Mouse (Mus musculus): ENCODE data around the gene Hoxc5. TPM values are rescaled to one million over a fixed set of nuclear protein-coding genes. Genes with fewer than 3 reads are reported as not detected.

The Hoxc5 gene
- polyA plus RNA-seq, 1 experiment from 2014 or later = not detected

DNA sequence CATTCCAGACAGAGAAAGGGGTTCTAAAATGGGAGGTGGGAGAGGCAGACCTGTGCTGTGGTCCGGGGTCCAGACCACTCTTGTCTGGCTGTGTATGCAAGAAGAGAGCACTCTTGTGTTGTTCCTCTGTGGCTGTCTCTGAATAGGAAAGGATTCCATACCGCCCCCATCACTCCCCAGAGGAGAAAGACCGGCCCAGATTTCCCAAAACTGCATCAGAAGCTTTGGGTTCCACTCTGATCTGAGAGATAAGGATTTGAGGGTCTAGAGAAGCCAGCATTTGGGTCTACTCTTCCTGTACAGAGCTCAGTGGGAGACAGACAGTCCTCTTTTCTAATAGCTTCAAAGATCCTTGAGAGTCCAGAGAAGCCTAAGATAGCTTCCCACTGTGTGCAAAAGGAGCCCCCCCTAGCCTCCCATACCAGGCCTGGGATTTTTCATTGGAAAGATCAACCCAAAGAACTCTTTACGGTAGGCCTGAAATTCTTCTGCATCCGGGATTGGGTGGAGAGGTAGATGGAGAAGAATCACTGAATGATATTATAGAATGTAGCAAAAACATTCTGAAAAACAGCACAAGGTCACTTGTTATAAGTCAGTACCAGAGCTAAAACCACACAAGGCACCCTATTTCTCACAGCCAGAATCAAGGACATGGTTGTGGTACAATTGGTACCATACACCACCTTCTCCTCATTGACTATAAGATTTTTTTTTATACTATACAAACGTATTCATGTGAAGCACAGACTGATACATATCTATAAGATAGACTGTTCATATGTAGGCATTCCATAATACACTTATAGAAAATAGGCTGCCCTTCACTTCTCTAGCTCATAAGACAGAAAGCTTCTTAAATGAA lies 44.4 kb upstream of the Hoxc5 start:
- H3K9me3 ChIP-seq (ENCODE audit: control insufficient read depth, low read length) = no peaks in the 10 kb centered on the region
- H3K4me2 ChIP-seq (ENCODE audit: low read depth, low read length, severe bottlenecking) = no peak overlapping the region
- peaks cover 94% of the 10 kb centered on the region for H3K27me3 ChIP-seq (ENCODE audit: control insufficient read depth, insufficient read depth, low read length)
- no peak overlapping the region for H3K9ac ChIP-seq (ENCODE audit: low read length)
- ATAC-seq (replicated peaks; ENCODE audit: low FRiP score) (no peak), DNase-seq (ENCODE audit: low spot score) (no peak)
- H3K4me1 ChIP-seq (replicated peaks; ENCODE audit: control insufficient read depth, insufficient read depth, low read length) = no peaks in the 10 kb centered on the region
- H3K27ac ChIP-seq (ENCODE audit: low read depth, low read length) = no peak overlapping the region
- no peaks in the 10 kb centered on the region for H3K36me3 ChIP-seq (ENCODE audit: control insufficient read depth, insufficient read depth, low read length)
- H3K4me3 ChIP-seq (ENCODE audit: low read depth, low read length) = no peak overlapping the region
- WGBS = 7% methylated on average over 6 of the region's 6 CpGs

DNA sequence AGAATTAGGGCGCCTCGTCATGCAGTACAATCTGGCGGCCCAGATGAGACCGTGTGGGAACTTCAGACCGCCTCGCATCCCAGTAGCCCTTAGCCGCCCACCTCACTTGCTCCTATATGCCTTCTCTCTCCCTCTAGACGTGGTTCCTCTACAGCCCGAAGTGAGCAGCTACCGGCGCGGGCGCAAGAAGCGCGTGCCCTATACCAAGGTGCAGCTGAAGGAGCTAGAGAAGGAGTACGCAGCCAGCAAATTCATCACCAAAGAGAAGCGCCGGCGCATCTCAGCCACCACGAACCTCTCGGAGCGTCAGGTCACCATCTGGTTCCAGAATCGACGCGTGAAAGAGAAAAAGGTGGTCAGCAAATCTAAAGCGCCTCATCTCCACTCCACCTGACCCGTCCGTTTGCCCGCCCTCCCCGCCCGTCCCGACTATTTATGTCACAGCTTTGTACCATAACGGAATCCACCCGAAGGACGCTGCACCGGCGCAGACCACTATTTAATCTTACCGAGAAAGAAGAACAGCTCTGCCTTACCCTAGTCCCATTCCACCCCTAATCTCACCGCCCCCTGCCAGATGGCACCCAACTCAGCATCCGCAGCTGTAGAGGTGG lies 40.1 kb upstream of the Hoxc5 start:
- ATAC-seq (replicated peaks; ENCODE audit: low FRiP score) (no peak), DNase-seq (ENCODE audit: low spot score) (no peak)
- no peak overlapping the region for H3K9ac ChIP-seq (ENCODE audit: low read length)
- peaks cover 95% of the 10 kb centered on the region for H3K27me3 ChIP-seq (ENCODE audit: control insufficient read depth, insufficient read depth, low read length)
- no peak overlapping the region for H3K4me2 ChIP-seq (ENCODE audit: low read depth, low read length, severe bottlenecking)
- H3K27ac ChIP-seq (ENCODE audit: low read depth, low read length) = no peak overlapping the region
- H3K9me3 ChIP-seq (ENCODE audit: control insufficient read depth, low read length) = no peaks in the 10 kb centered on the region
- under 1% methylated on average over 40 of the region's 40 CpGs for WGBS
- H3K4me3 ChIP-seq (ENCODE audit: low read depth, low read length) = no peak overlapping the region
- no peaks in the 10 kb centered on the region for H3K36me3 ChIP-seq (ENCODE audit: control insufficient read depth, insufficient read depth, low read length)
- no peaks in the 10 kb centered on the region for H3K4me1 ChIP-seq (replicated peaks; ENCODE audit: control insufficient read depth, insufficient read depth, low read length)

DNA sequence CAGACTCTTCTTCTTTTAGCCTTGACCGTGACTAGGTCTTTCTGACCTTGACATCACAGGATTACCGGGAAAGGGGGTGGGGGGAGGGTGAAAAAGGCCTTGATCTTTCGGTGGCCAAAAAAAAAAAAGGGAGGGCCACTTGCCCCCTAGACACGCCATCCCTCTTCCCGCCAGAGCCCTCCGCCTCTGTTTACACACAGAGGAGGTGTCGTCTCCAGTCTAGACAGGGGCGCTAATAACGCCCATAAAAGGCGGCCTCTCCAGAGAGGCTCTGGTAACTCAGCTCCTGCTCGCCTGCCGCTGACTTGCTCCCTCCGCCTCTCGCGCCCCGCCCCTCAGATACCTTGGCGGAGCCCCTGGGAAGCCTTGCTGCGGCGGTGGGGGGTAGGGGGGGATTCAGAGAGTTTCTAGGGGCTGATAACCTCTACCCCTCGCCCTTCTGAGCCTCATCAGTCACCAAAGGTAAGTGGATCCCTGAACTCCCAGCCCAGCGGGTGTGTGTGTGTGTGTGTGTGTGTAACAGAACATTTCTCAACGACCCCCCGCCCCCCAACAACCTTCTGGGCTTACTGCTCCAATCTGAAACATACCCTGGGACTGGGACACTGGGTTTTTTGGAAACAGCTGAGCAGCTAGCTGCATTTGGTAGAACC lies 35.4 kb upstream of the Hoxc5 start:
- 3% methylated on average over 23 of the region's 23 CpGs for WGBS
- DNase-seq (ENCODE audit: low spot score) (peak; percentile 50), ATAC-seq (replicated peaks; ENCODE audit: low FRiP score) (no peak)
- H3K9me3 ChIP-seq (ENCODE audit: control insufficient read depth, low read length) = no peaks in the 10 kb centered on the region
- H3K27ac ChIP-seq (ENCODE audit: low read depth, low read length) = no peak overlapping the region
- H3K4me3 ChIP-seq (ENCODE audit: low read depth, low read length) = no peak overlapping the region
- H3K27me3 ChIP-seq (ENCODE audit: control insufficient read depth, insufficient read depth, low read length) = peaks cover 99% of the 10 kb centered on the region
- no peak overlapping the region for H3K9ac ChIP-seq (ENCODE audit: low read length)
- H3K36me3 ChIP-seq (ENCODE audit: control insufficient read depth, insufficient read depth, low read length) = no peaks in the 10 kb centered on the region
- no peak overlapping the region for H3K4me2 ChIP-seq (ENCODE audit: low read depth, low read length, severe bottlenecking)
- H3K4me1 ChIP-seq (replicated peaks; ENCODE audit: control insufficient read depth, insufficient read depth, low read length) = no peaks in the 10 kb centered on the region

DNA sequence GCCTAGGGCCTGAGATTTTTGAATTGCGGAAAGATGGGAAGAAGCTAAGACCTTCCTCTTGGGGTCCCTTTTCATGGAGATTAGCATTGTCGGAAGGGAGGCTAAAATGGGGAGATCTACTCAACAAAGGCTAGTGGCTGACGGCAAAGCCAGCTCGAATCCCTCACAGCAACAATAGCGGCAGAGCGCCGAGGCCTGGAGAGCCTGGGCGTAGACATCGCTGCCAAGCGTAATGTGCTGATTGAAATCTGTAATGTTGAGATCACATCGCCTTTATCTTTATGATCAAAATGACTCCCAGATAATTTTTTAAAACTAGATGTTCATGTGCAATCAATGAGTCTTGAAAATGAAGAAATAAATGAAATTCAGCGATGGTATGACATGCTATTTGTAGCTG lies 32.8 kb upstream of the Hoxc5 start:
- Histone ChIP-seq H3K27ac (ENCODE audit: low read depth, low read length) (no peak overlapping the region), H3K27me3 (ENCODE audit: control insufficient read depth, insufficient read depth, low read length) (peaks cover 99% of the 10 kb centered on the region), H3K4me1 (replicated peaks; ENCODE audit: control insufficient read depth, insufficient read depth, low read length) (no peaks in the 10 kb centered on the region), H3K4me2 (ENCODE audit: low read depth, low read length, severe bottlenecking) (no peak overlapping the region), H3K9ac (ENCODE audit: low read length) (no peak overlapping the region), H3K4me3 (ENCODE audit: low read depth, low read length) (no peak overlapping the region), H3K36me3 (ENCODE audit: control insufficient read depth, insufficient read depth, low read length) (no peaks in the 10 kb centered on the region), H3K9me3 (ENCODE audit: control insufficient read depth, low read length) (no peaks in the 10 kb centered on the region)
- WGBS = 2% methylated on average over 12 of the region's 12 CpGs
- DNase-seq (ENCODE audit: low spot score) (peak; percentile 56), ATAC-seq (replicated peaks; ENCODE audit: low FRiP score) (no peak)

DNA sequence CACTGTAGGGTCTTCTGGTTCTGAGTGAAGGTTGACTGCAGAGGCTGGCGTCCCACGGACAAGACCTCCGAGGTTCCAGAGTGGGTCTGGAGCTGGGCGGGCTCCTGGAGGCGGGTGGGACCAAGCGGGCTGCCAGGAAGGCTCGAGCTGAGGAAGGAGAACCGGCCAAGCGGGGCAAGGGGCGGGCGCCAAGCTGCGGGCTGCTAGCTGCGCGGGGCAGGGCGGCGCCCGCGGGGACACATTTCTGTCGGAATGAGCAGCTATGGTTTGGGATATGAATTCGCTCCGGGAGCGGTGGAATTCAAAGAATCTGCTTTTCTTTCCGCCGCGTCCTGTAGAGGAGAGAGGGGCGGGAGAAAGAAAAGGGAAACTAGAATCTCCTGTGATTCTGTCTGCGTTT lies 32.3 kb upstream of the Hoxc5 start:
- no peak overlapping the region for H3K9ac ChIP-seq (ENCODE audit: low read length)

DNA sequence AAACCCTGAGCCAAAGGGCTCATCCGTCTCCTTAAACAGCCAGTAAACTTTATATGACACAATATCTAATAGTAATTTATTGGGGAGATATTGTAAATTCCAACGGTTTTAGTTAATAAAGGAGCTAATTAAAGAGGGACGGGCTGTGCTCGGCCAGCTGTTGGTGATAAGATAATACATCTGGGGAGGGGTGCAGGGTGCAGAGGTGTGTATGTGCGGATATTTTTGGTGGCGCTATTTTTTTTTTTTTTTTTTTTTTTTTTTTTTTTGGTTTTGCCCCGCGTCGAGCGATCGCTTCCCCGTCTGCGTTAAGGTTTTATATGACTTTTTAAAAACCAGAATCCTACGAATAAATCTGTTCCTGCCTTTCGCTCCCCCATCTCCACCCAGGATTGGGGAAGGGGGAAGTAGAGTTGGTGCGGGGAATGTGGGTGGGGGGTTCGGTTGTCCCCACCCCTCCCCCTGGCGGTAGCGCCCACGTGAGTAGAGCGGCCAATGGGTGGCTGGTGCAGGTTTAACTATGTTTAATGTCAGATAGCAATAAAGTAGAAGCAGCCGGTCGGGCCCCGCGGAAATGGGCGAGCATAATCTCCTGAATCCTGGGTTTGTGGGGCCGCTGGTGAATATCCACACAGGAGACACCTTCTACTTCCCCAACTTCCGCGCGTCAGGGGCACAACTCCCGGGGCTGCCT lies 30.8 kb upstream of the Hoxc5 start, which contains the start of gene Hoxc12:
Hoxc12 (plus strand) TSS at position 479 of the 694 bp plus-strand sequence.
- Histone ChIP-seq H3K4me2 (ENCODE audit: low read depth, low read length, severe bottlenecking) (no peak within 1 kb of the TSS), H3K27ac (ENCODE audit: low read depth, low read length) (no peak within 1 kb of the TSS), H3K9ac (ENCODE audit: low read length) (no peak within 1 kb of the TSS), H3K9me3 (ENCODE audit: control insufficient read depth, low read length) (no peaks in the 10 kb centered on the region), H3K4me1 (replicated peaks; ENCODE audit: control insufficient read depth, insufficient read depth, low read length) (no peaks in the 10 kb centered on the region), H3K27me3 (ENCODE audit: control insufficient read depth, insufficient read depth, low read length) (peaks cover 99% of the 10 kb centered on the region), H3K36me3 (ENCODE audit: control insufficient read depth, insufficient read depth, low read length) (no peaks in the 10 kb centered on the region), H3K4me3 (ENCODE audit: low read depth, low read length) (no peak within 1 kb of the TSS)
- DNase-seq (ENCODE audit: low spot score) (no peak), ATAC-seq (replicated peaks; ENCODE audit: low FRiP score) (no peak)
- 1% methylated on average over 31 of the region's 31 CpGs for WGBS

More for the DNA sequence above, 32.3 kb upstream of the Hoxc5 start:
- Histone ChIP-seq H3K27ac (ENCODE audit: low read depth, low read length) (no peak overlapping the region), H3K4me3 (ENCODE audit: low read depth, low read length) (no peak overlapping the region), H3K27me3 (ENCODE audit: control insufficient read depth, insufficient read depth, low read length) (peaks cover 99% of the 10 kb centered on the region), H3K4me1 (replicated peaks; ENCODE audit: control insufficient read depth, insufficient read depth, low read length) (no peaks in the 10 kb centered on the region), H3K4me2 (ENCODE audit: low read depth, low read length, severe bottlenecking) (no peak overlapping the region), H3K9me3 (ENCODE audit: control insufficient read depth, low read length) (no peaks in the 10 kb centered on the region), H3K36me3 (ENCODE audit: control insufficient read depth, insufficient read depth, low read length) (no peaks in the 10 kb centered on the region)
- DNase-seq (ENCODE audit: low spot score) (peak; percentile 59), ATAC-seq (replicated peaks; ENCODE audit: low FRiP score) (no peak)
- WGBS = under 1% methylated on average over 27 of the region's 27 CpGs

DNA sequence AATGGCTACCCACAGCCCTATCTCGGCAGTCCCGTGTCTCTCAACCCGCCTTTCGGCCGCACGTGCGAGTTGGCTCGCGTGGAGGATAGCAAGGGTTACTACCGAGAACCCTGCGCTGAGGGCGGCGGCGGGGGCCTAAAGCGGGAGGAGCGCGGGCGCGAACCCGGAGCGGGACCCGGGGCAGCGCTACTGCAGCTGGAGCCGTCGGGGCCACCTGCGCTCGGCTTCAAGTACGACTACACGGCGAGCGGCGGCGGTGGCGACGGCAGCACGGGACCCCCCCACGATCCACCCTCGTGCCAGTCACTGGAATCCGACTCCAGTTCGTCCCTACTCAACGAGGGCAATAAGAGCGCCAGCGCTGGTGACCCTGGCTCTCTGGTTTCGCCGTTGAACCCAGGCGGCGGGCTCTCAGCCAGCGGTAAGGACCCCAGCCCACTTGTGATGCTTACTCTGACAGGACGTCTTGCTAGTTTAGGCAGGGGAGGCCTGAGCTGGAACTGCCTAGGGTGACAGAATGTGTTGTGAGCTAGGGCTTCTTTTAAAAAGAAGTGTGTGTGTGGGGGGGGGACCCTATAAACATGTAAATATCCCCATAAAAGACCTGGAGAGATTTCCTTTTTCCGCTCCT lies 30.1 kb upstream of the Hoxc5 start:
- H3K4me2 ChIP-seq (ENCODE audit: low read depth, low read length, severe bottlenecking) = no peak overlapping the region
- H3K4me1 ChIP-seq (replicated peaks; ENCODE audit: control insufficient read depth, insufficient read depth, low read length) = no peaks in the 10 kb centered on the region
- ATAC-seq (replicated peaks; ENCODE audit: low FRiP score) (no peak), DNase-seq (ENCODE audit: low spot score) (peak; percentile 57)
- H3K9me3 ChIP-seq (ENCODE audit: control insufficient read depth, low read length) = no peaks in the 10 kb centered on the region
- peaks cover 99% of the 10 kb centered on the region for H3K27me3 ChIP-seq (ENCODE audit: control insufficient read depth, insufficient read depth, low read length)
- no peak overlapping the region for H3K9ac ChIP-seq (ENCODE audit: low read length)
- H3K36me3 ChIP-seq (ENCODE audit: control insufficient read depth, insufficient read depth, low read length) = no peaks in the 10 kb centered on the region
- under 1% methylated on average over 50 of the region's 50 CpGs for WGBS
- no peak overlapping the region for H3K4me3 ChIP-seq (ENCODE audit: low read depth, low read length)
- H3K27ac ChIP-seq (ENCODE audit: low read depth, low read length) = no peak overlapping the region

Measured in forebrain, embryonic 11.5 days (tissue).